Mouse (Mus musculus): ENCODE data around the gene Hs1bp3.

Gene Hs1bp3

DNA sequence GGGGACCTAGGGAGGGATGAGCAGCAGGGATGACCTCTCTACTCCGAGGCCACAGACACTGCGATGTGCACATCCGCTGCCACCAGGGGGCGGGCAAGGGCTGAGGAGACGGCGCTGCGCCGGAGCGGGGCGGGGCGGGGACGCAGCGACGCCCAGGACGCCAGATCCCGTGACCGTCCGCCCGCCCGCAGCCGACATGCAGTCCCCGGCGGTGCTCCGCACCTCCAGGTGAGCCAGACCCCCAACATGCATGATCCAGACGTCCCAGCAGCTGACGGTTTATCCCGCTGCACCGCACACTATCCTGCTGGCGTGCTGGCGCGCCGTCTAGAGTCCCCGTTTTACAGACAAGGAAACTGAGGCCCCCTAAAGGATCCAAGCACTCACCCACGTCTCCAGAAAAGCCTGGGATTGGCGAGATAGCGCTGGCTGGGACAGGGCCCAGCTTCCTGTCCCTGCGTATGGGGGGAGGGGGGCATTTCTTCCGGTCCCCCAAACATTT lies at the start of gene Hs1bp3:
Gene Hs1bp3 (plus strand): TSS at position 163 of the 502 bp plus-strand sequence.
- no peak for DNase-seq (ENCODE audit: extremely low spot score, low read depth, low spot score)

DNA sequence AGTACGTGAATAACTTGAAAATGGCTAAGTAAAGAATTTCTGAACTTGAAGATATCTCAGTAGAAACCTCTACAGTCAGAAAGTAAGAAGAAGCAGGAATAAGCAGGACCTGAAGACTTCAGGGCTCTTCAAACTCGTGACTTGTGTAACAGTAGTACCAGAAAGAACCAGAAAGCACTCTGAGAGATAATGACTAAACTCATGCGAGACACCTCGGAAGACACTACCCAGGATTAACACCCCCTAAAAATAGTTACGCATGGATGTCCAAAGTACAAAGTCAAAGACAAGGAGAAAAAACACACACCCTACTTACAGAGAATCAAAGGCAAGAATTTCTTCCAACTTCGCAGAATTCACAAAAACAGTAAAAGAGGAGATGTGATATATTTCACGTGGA lies 46.9 kb upstream of the Hs1bp3 start:
- no peak for DNase-seq (ENCODE audit: extremely low spot score, low read depth, low spot score)

DNA sequence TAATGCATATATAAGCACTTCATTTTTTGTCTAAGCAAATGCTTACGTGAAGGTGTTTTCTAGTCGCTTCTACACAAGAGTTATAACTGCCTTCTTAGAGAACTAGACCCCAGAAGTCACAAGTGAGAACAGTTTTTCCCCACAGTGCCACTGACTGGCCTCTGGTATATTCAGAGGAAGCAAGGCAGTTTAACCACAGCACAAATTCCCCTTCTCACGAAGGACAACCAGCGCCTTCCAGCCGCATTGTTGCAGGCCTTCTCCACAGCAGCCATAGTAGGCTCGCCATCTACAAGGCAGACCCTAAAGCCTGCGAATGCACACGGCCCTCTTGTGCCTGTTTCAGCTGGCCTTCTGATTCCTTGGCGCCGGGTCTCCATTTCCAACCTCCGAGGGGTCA lies 43.6 kb upstream of the Hs1bp3 start:
- DNase-seq (ENCODE audit: extremely low spot score, low read depth, low spot score) = no peak

DNA sequence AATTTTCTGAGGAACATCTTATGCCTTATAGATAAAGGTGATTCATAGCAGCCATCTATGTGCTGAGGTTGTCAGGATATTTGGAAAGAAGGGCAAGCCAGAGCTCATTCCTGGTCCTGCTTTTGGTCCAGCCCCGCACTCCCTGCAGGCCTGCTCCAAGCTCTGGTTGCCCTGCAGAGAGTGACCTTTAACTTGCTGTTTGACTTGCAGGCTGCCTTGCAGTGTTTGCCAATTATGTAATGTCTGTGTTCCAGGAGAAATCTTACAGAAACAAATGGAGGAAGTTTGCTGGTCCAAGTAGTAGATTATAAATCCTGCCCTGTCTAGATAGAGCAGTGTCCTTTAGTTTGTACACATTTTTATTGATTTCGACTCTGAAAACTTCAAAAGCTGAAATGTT lies 41.8 kb upstream of the Hs1bp3 start:
- DNase-seq (ENCODE audit: extremely low spot score, low read depth, low spot score) = no peak

DNA sequence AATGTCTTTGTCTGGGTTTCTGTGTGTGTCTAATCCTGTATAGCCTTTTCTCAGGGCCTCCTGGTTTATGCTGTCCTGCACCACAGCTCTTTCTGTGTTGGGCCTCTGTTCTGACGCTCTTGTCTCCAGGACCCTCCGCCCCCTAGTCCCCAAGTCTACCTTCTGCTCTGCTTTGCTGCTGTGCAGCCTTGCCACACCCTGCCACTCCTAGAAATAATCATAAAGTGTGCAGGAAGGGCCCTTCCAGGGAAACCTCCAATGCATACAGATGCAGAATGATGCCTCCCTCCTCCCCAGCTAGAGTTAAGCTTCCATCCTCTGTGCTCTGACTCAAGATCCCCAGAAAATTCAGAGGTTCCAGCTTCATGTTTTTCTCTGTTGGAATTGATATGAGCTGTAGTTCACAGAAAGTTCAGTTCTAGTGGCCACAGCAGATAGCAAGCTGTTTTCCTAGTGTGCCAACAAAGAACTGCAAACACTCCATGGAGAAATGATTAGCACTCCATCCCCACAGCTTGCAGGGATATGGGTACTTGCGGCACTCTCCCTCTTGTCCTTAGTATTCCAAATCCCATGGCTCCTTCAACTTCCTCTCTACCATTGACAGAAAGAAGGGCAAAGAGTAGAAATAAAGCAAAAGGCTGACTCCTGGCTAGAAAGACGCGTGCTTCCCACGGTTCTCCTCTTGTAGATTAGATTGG lies 39.6 kb upstream of the Hs1bp3 start:
- no peak for DNase-seq (ENCODE audit: extremely low spot score, low read depth, low spot score)

- no peak for DNase-seq (ENCODE audit: extremely low spot score, low read depth, low spot score)
Observed at GRCm38 (mm10) chr12:8275424-8275823, 37.8 kb upstream of the Hs1bp3 start.

- no peak for DNase-seq (ENCODE audit: extremely low spot score, low read depth, low spot score)
Observed at GRCm38 (mm10) chr12:8281225-8282017, 31.8 kb upstream of the Hs1bp3 start.

DNA sequence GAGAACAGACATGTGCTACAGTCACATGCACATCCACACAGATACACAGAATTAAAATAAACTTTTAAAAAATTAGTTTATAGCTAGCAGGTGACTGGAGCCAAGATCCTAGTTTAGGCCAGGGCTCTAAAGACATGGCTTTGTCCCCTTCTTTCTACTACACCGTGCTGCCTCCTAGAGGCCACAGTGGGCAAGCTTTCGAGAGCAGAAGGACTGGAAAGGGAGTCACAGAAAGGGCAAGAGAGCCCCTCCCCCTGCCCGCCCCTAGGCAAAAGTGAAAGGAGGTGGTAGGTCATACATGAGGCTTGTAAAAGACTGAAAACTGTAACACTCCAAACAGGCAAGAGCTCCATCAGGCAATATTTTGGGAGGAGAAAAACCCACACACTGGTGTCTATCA lies 25.3 kb upstream of the Hs1bp3 start:
- no peak for DNase-seq (ENCODE audit: extremely low spot score, low read depth, low spot score)

DNA sequence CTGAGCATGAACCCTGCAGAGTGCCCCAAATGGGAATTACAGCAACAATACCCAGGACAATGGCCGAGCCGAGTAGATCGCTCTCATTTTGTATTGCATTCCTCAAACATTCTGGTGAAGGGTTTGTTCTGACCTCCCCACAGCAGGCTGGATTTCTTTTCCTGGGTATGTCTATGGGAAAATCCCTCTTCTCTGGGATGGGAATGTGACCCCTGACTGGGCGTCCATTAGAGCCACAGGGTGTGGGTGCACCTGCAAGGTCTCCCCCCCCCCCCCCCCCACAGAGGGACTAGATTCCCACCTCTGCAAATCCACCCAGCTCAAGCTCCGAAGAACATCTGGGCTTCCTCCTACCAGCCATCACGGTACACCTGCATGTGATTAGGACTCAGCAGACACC lies 24.1 kb upstream of the Hs1bp3 start:
- DNase-seq (ENCODE audit: extremely low spot score, low read depth, low spot score) = no peak

DNA sequence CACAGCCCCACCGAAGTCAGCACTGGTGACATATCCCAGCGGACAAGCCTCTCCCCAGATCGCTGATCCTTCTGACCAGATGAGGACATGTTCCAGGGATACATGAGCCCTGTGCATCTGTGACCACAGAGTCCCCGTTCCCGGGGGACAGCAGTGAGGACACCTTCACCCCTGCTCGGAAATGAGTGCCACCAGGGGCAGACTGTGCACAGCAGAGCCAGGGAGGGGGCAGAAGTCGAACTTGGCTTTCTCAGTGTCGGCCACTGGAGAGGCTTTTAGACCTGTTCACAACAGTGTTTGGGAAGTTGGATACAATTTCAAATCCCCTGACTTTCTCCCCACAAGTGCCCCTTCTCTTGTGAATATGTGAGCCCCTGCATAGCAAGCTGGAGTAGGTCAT lies 23.7 kb upstream of the Hs1bp3 start:
- DNase-seq (ENCODE audit: extremely low spot score, low read depth, low spot score) = no peak

GRCm38 (mm10) chr12:8291157-8291853 lies 21.9 kb upstream of the Hs1bp3 start:
- DNase-seq (ENCODE audit: extremely low spot score, low read depth, low spot score) = no peak

GRCm38 (mm10) chr12:8295307-8295913 lies 17.8 kb upstream of the Hs1bp3 start:
- DNase-seq (ENCODE audit: extremely low spot score, low read depth, low spot score) = no peak

GRCm38 (mm10) chr12:8296154-8296553 lies 17.1 kb upstream of the Hs1bp3 start:
- no peak for DNase-seq (ENCODE audit: extremely low spot score, low read depth, low spot score)

DNA sequence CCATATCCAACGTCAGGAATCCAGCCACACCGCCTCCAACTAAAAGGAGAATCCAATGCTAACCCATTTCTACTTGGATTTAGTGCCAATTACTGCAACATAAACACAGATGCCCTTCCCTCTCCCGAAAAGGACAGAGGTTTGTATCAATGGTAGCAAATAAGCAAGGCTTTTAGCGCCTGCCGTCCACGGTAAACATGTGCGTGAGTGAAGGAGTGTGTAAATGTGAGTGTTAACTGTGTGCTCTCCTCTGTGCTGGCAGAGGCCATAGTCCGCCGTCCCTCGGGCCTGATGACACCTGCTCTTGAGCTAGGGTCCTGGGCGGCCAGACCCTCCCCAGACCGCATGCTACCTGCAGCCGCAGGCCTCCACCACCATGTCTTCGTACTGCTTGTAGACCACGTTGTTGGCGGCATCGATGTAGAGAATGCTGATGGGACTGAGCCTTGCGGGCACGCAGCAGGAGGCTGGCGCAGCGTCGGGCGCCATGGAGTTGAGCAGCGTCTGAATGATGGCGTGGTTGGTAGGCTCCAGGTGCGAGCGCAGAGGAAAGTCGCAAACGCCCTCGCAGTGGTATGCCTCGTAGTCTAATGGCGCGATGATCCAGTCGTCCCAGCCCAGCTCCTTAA lies 15.5 kb upstream of the Hs1bp3 start:
- no peak for DNase-seq (ENCODE audit: extremely low spot score, low read depth, low spot score)

DNA sequence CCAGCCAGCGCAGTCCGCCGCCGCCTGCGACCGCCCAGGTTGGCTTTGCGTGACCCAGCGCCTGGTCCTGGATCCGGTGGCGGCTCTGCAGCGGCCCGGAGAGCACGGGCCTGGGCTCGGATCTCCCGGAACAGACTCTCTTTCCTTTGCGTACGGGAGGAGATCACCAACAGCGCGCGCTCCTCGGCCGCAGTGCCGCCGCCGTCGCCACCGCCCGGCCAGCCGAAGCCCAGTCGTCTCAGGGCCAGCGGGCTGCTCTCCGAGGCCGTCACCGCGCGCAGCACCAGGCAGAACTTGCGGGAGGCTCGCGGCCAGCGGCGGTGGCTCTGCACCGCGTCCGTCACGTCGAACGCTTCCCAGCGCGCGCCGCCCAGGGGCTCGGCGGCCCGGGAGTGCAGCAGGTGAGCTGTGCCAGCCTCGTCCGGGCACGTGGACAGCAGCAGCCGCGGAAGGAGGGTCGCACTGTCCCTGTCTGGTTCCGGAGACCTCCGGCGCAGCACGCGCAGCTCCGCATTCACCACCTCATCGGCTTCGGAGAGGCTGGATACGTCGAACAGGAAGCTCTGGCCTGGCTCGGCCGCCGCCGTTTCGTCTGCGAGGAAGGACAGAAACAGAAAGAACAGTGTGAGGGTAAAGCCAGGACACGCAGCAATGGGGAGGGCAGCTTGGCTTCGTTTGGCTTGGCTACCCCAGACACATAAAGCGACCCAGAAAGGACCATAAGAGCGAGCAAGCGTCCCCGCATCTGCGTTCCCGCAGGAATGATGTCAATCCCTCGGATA lies 14.7 kb upstream of the Hs1bp3 start:
- no peak for DNase-seq (ENCODE audit: extremely low spot score, low read depth, low spot score)

GRCm38 (mm10) chr12:8299143-8300110 lies 13.8 kb upstream of the Hs1bp3 start:
- no peak for DNase-seq (ENCODE audit: extremely low spot score, low read depth, low spot score)

- DNase-seq (ENCODE audit: extremely low spot score, low read depth, low spot score) = no peak
Observed at GRCm38 (mm10) chr12:8300111-8300480, 13.1 kb upstream of the Hs1bp3 start.

GRCm38 (mm10) chr12:8300521-8300920 lies 12.7 kb upstream of the Hs1bp3 start:
- no peak for DNase-seq (ENCODE audit: extremely low spot score, low read depth, low spot score)
